Mouse (Mus musculus) heart, embryonic 10.5 days (tissue): ENCODE results near the gene Plac1. TPM values are rescaled to one million over a fixed set of nuclear protein-coding genes. Genes with fewer than 3 reads are reported as not detected.
A peak's percentile ranks its signal among the peaks of the same experiment; 100 is the strongest.
"Not testable (repeated sequence)": the region's sequence is repeated elsewhere in the genome, so short reads cannot be mapped to it uniquely, and the experiment has no call there.

Experiments used
- DNase-seq: peaks from one replicate; pipeline ENCODE4 v3.0.0-alpha.2; 2017; ENCODE audit warnings: low spot score
- H3K27ac ChIP-seq: fragments of 300-500 bp; sonication (generic); 2 replicates; pipeline ENCODE4 v1.5.1; 2016; ENCODE audit warnings: mild to moderate bottlenecking
- H3K27me3 ChIP-seq: fragments of 300-500 bp; sonication (generic); 2 replicates; pipeline ENCODE4 v1.6.1; 2016; ENCODE audit warnings: mild to moderate bottlenecking; ENCODE audit not compliant: poor library complexity, insufficient read depth, severe bottlenecking
- H3K36me3 ChIP-seq: fragments of 300-500 bp; sonication (generic); 2 replicates; pipeline ENCODE4 v1.6.1; 2016; ENCODE audit warnings: mild to moderate bottlenecking, moderate library complexity
- H3K4me1 ChIP-seq: fragments of 300-500 bp; sonication (generic); 2 replicates; pipeline ENCODE4 v1.6.1; 2016; ENCODE audit warnings: mild to moderate bottlenecking
- H3K4me3 ChIP-seq: fragments of 300-500 bp; sonication (generic); 2 replicates; pipeline ENCODE4 v1.5.1; 2016; ENCODE audit warnings: mild to moderate bottlenecking, moderate library complexity
- H3K9me3 ChIP-seq: fragments of 300-500 bp; sonication (generic); 2 replicates; pipeline ENCODE4 v1.6.1; 2016; ENCODE audit warnings: mild to moderate bottlenecking, moderate library complexity
- WGBS: fragments of 180-500 bp; shearing (Covaris S2); methylation state at CpG from one replicate; pipeline ENCODE4 v1.1.7; 2016; 5-methylcytosine and 5-hydroxymethylcytosine counted together
- microRNA counts: library from miRNA; unstranded; fragments of <30 nt; microRNA quantifications from one replicate; lab custom pipeline; 2017
- microRNA-seq: library from miRNA; unstranded; fragments of <30 nt; microRNA quantifications from one replicate; pipeline ENCODE4, GENCODE M21; 2017
- polyA plus RNA-seq: library from polyadenylated mRNA; unstranded; fragments of >200 nt; fragmentation: Nextera tagmentation; extraction: Ambion mirVana; gene quantifications from 2 replicates; pipeline ENCODE4 v1.2.1, GENCODE M21; 2016

The Plac1 gene
- polyA plus RNA-seq, 1 experiment from 2014 or later: 13.3 TPM

DNA sequence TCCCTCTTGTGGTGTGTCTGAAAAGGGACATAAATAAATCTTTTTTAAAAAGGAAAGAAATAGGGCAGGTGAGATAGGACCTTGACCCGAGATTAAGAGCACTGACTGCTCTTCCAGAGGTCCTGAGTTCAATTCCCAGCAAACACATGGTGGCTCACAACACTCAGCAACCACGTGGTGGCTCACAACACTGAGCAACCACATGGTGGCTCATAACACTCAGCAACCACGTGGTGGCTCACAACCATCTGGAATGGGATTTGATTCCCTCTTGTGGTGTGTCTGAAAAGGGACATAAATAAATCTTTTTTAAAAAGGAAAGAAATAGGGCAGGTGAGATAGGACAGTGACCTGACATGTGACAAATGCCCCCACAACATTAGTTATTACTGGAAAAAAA, 215.6 kb downstream of the Plac1 start:
- WGBS: 19% methylated on average over 3 of the region's 3 CpGs

DNA sequence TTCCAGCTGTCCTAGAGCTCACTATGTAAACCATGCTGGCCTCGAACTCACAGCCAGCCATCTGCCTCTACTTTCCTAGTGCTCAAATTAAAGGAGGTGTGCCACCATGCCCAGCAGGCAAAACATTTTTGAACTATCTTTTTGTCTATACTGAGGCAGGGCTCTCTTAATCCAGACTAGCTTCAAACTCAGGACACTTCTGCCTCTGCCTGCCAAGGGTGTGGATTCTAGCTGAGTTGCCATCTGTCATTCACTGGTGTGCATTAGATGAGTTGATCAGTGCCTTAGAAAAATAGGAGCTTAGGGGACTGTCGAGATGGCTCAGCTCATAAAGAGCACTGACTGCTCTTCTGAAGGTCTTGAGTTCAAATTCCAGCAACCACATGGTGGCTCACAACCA, 216.9 kb downstream of the Plac1 start:
- H3K27ac ChIP-seq: no peak overlapping the region
- H3K9me3 ChIP-seq: no peaks in the 10 kb centered on the region
- 84% methylated on average over 2 of the region's 2 CpGs for WGBS
- H3K27me3 ChIP-seq: no peaks in the 10 kb centered on the region
- no peak overlapping the region for H3K4me3 ChIP-seq
- H3K36me3 ChIP-seq: peaks cover 2% of the 10 kb centered on the region; the same call in 1 of the 2 replicates
- no peak for DNase-seq
- no peaks in the 10 kb centered on the region for H3K4me1 ChIP-seq

More for the DNA sequence above, 215.6 kb downstream of the Plac1 start:
- not testable (repeated sequence) for H3K9me3 ChIP-seq, H3K36me3 ChIP-seq, H3K27ac ChIP-seq, DNase-seq, H3K4me3 ChIP-seq, H3K4me1 ChIP-seq, H3K27me3 ChIP-seq

MicroRNAs encoded within 50 kb of the gene (microRNA counts, 519-probe panel; counts per million panel counts)
- microRNA mmu-miR-322 (lab: Ali Mortazavi, UCI) (8,763 counts per million, percentile 92 among the panel's probes with 10 or more counts), microRNA mmu-miR-351 (lab: Ali Mortazavi, UCI) (2,860 counts per million, percentile 11 among the panel's probes with 10 or more counts), microRNA mmu-miR-450a-3p (lab: Ali Mortazavi, UCI) (not detected), microRNA mmu-miR-450a-5p (lab: Ali Mortazavi, UCI) (6,542 counts per million, percentile 67 among the panel's probes with 10 or more counts), microRNA mmu-miR-450b-3p (lab: Ali Mortazavi, UCI) (2,647 counts per million, percentile 8 among the panel's probes with 10 or more counts), microRNA mmu-miR-450b-5p (lab: Ali Mortazavi, UCI) (not detected), microRNA mmu-miR-503 (lab: Ali Mortazavi, UCI) (4,351 counts per million, percentile 25 among the panel's probes with 10 or more counts), microRNA mmu-miR-542-3p (lab: Ali Mortazavi, UCI) (not detected), microRNA mmu-miR-542-5p (lab: Ali Mortazavi, UCI) (5,386 counts per million, percentile 47 among the panel's probes with 10 or more counts)

Small RNA genes lying within 50 kb of the gene (microRNA-seq; reads per million reads assigned to microRNA genes)
- gene Mir322 (75,669 reads per million, percentile 100 among the genes with 10 or more reads in this experiment), gene Mir351 (46,109 reads per million, percentile 99 among the genes with 10 or more reads in this experiment), gene Mir450-1 (96.7 reads per million, percentile 51 among the genes with 10 or more reads in this experiment), gene Mir450-2 (26.3 reads per million, percentile 36 among the genes with 10 or more reads in this experiment), gene Mir450b (833 reads per million, percentile 76 among the genes with 10 or more reads in this experiment), gene Mir503 (3,239 reads per million, percentile 88 among the genes with 10 or more reads in this experiment), gene Mir542 (2,156 reads per million, percentile 85 among the genes with 10 or more reads in this experiment)

Other genes with a start within 250 kb of the Plac1 start
- gene Fam122b, start 29.7 kb upstream of the Plac1 start, polyA plus RNA-seq: 14.8 and 21.1 TPM in 2 replicates
- gene Fam122c, start 33.3 kb upstream of the Plac1 start, polyA plus RNA-seq: not detected in 2 replicates
- 40.6 and 45.2 TPM in 2 replicates for gene Mospd1, start 130.4 kb upstream of the Plac1 start, polyA plus RNA-seq
- gene Etd, start 194.8 kb upstream of the Plac1 start, polyA plus RNA-seq: not detected in 2 replicates